ENCODE assay signal across 18 mouse cellular contexts in genomic region chr9:73273681-73274080, GRCm38 (mm10).
DNase-seq lines count a peak whose midpoint lies in the region; TF ChIP-seq lines count a peak whose summit lies in the region.
"Had no signal": no experiment of that assay in that cellular context is flagged by ENCODE, and none has a peak within 500 bp of the region (broad histone marks: within the 10 kb centered on the region; RNA-seq: fewer than 3 reads in every experiment).

No protein-coding gene starts in this region.

- 0 out of 2 replicates have a peak, but pooled peaks cover 3% of the 10 kb centered on the region for H3K4me1 ChIP-seq in cerebellum, adult 2 months (ENCODE audit: control insufficient read depth, insufficient read depth, low read length)
- H3K4me1 ChIP-seq: limb, embryonic 15.5 days; midbrain, embryonic 13.5 days; stomach, embryonic 15.5 days had no signal

- H3K27me3 ChIP-seq in cerebellum, adult 2 months (ENCODE audit: control insufficient read depth, insufficient read depth, low read length), result no peaks in the 10 kb centered on the region
- H3K27me3 ChIP-seq: embryonic facial prominence, embryonic 13.5 days; hindbrain, embryonic 13.5 days; limb, embryonic 15.5 days; midbrain, embryonic 13.5 days; stomach, embryonic 15.5 days had no signal

- H3K27ac ChIP-seq in cerebellum, adult 2 months (ENCODE audit: insufficient read depth, low read length), result no peak overlapping the region
- H3K27ac ChIP-seq: embryonic facial prominence, embryonic 13.5 days; hindbrain, embryonic 13.5 days; limb, embryonic 15.5 days; midbrain, embryonic 13.5 days; stomach, embryonic 15.5 days had no signal

- intact Hi-C loops in left cerebral cortex, postnatal 4 days (cut with DNase I), result no loop called here
- intact Hi-C loops in left cerebral cortex, postnatal 14 days (cut with DNase I), result no loop called here

- TF ChIP-seq POLR2A in cerebellum, adult 2 months (IDR thresholded peaks at IDR 0.05; ENCODE audit: borderline replicate concordance, insufficient read depth, low read length), result no peak

- H3K4me3 ChIP-seq in cerebellum, adult 2 months (replicated peaks; ENCODE audit: insufficient read depth, low read depth, low read length), result no peak overlapping the region
- H3K4me3 ChIP-seq: embryonic facial prominence, embryonic 13.5 days; hindbrain, embryonic 13.5 days; limb, embryonic 15.5 days; midbrain, embryonic 13.5 days; stomach, embryonic 15.5 days had no signal

- 81% methylated on average over 4 of the region's 4 CpGs for WGBS in cerebellum, adult 2 months

- no peak for TF ChIP-seq CTCF in cerebellum, adult 2 months (IDR thresholded peaks at IDR 0.05; ENCODE audit: borderline replicate concordance, insufficient read depth, low read depth, low read length)

- DNase-seq in left cerebral cortex, adult 11 months (ENCODE audit: low spot score), result peak; percentile 70
- DNase-seq in left cerebral cortex, postnatal 4 days, result no peak
- peak; percentile 51 to 66 for DNase-seq in layer of hippocampus, adult 8-10 months (ENCODE audit: low spot score in 2 of 2)
- peak; percentile 59 to 86 for DNase-seq in left cerebral cortex, postnatal 14 days (ENCODE audit: low spot score in 2 of 2)
- peak; percentile 93 for DNase-seq in telencephalon, adult 2 months (ENCODE audit: low read depth, low spot score)
- DNase-seq in cerebellum, adult 2 months, result no peak
- DNase-seq in thymus, adult 18-20 months, result no peak
- DNase-seq: cerebellum, adult 11 months; kidney, postnatal 14 days; lung, adult 18-20 months; lung, postnatal 4 days; spleen, adult 18-20 months; thymus, postnatal 4 days had no signal

Comparison
In these comparisons a context has a peak if more than half of its experiments do, and no peak if none do; other contexts are left out.
1. DNase-seq: peak in left cerebral cortex, adult 11 months (single experiment), layer of hippocampus, adult 8-10 months (2 of 2), left cerebral cortex, postnatal 14 days (2 of 2) and telencephalon, adult 2 months (single experiment); none in left cerebral cortex, postnatal 4 days (single experiment), cerebellum, adult 2 months (0 of 2) and thymus, adult 18-20 months (0 of 2).